Mouse (Mus musculus): ENCODE results near the gene Marc2. TPM values are rescaled to one million over a fixed set of nuclear protein-coding genes. Genes with fewer than 3 reads are reported as not detected.

The Marc2 gene
- polyA plus RNA-seq, 1 experiment: 43.8 TPM

GRCm38 (mm10) chr1:184827175-184827701 lies 19.0 kb downstream of the Marc2 start:
- no peak for TF ChIP-seq POLR2A (IDR thresholded peaks at IDR 0.05; ENCODE audit: borderline replicate concordance, extremely low read depth, insufficient read depth, insufficient read length, poor library complexity, severe bottlenecking)
- no peak for TF ChIP-seq CTCF (IDR thresholded peaks at IDR 0.05; ENCODE audit: borderline replicate concordance, extremely low read depth, insufficient read depth, insufficient read length)
- peak; percentile 51 for DNase-seq (ENCODE audit: low read depth)

- TF ChIP-seq CTCF (IDR thresholded peaks at IDR 0.05; ENCODE audit: borderline replicate concordance, extremely low read depth, insufficient read depth, insufficient read length) (peak; percentile 75; the same call in 1 of the 2 replicates), POLR2A (IDR thresholded peaks at IDR 0.05; ENCODE audit: borderline replicate concordance, extremely low read depth, insufficient read depth, insufficient read length, poor library complexity, severe bottlenecking) (no peak)
- DNase-seq (ENCODE audit: low read depth): peak; percentile 71
Observed at GRCm38 (mm10) chr1:184825093-184825492, 21.2 kb downstream of the Marc2 start.

GRCm38 (mm10) chr1:184824439-184824851 lies 21.8 kb downstream of the Marc2 start:
- peak; percentile 92 for DNase-seq (ENCODE audit: low read depth)
- no peak for TF ChIP-seq POLR2A (IDR thresholded peaks at IDR 0.05; ENCODE audit: borderline replicate concordance, extremely low read depth, insufficient read depth, insufficient read length, poor library complexity, severe bottlenecking)
- peak; percentile 98 for TF ChIP-seq CTCF (IDR thresholded peaks at IDR 0.05; ENCODE audit: borderline replicate concordance, extremely low read depth, insufficient read depth, insufficient read length)

- no peak for TF ChIP-seq POLR2A (IDR thresholded peaks at IDR 0.05; ENCODE audit: borderline replicate concordance, extremely low read depth, insufficient read depth, insufficient read length, poor library complexity, severe bottlenecking)
- no peak for TF ChIP-seq CTCF (IDR thresholded peaks at IDR 0.05; ENCODE audit: borderline replicate concordance, extremely low read depth, insufficient read depth, insufficient read length)
- peak; percentile 72 for DNase-seq (ENCODE audit: low read depth)
Observed at GRCm38 (mm10) chr1:184822678-184823077, 23.6 kb downstream of the Marc2 start.

GRCm38 (mm10) chr1:184817768-184818167 lies 28.5 kb downstream of the Marc2 start:
- TF ChIP-seq CTCF (IDR thresholded peaks at IDR 0.05; ENCODE audit: borderline replicate concordance, extremely low read depth, insufficient read depth, insufficient read length) (peak; percentile 15; the same call in 1 of the 2 replicates), POLR2A (IDR thresholded peaks at IDR 0.05; ENCODE audit: borderline replicate concordance, extremely low read depth, insufficient read depth, insufficient read length, poor library complexity, severe bottlenecking) (no peak)

GRCm38 (mm10) chr1:184811716-184812250 lies 34.5 kb downstream of the Marc2 start:
- no peak for DNase-seq (ENCODE audit: low read depth)
- no peak for TF ChIP-seq CTCF (IDR thresholded peaks at IDR 0.05; ENCODE audit: borderline replicate concordance, extremely low read depth, insufficient read depth, insufficient read length)
- no peak for TF ChIP-seq POLR2A (IDR thresholded peaks at IDR 0.05; ENCODE audit: borderline replicate concordance, extremely low read depth, insufficient read depth, insufficient read length, poor library complexity, severe bottlenecking)

More at GRCm38 (mm10) chr1:184817768-184818167, 28.5 kb downstream of the Marc2 start:
- DNase-seq (ENCODE audit: low read depth): no peak

- no peak for DNase-seq (ENCODE audit: low read depth)
- TF ChIP-seq CTCF (IDR thresholded peaks at IDR 0.05; ENCODE audit: borderline replicate concordance, extremely low read depth, insufficient read depth, insufficient read length) (no peak), POLR2A (IDR thresholded peaks at IDR 0.05; ENCODE audit: borderline replicate concordance, extremely low read depth, insufficient read depth, insufficient read length, poor library complexity, severe bottlenecking) (no peak)
Observed at GRCm38 (mm10) chr1:184810780-184811575, 35.3 kb downstream of the Marc2 start, which contains the start of gene Marc1. TSS of gene Marc1 (minus strand) at chr1:184811313.

- TF ChIP-seq CTCF (IDR thresholded peaks at IDR 0.05; ENCODE audit: borderline replicate concordance, extremely low read depth, insufficient read depth, insufficient read length) (no peak), POLR2A (IDR thresholded peaks at IDR 0.05; ENCODE audit: borderline replicate concordance, extremely low read depth, insufficient read depth, insufficient read length, poor library complexity, severe bottlenecking) (no peak)
Observed at GRCm38 (mm10) chr1:184809578-184810001, 36.7 kb downstream of the Marc2 start.

GRCm38 (mm10) chr1:184808418-184809012 lies 37.7 kb downstream of the Marc2 start:
- no peak for DNase-seq (ENCODE audit: low read depth)
- TF ChIP-seq POLR2A (IDR thresholded peaks at IDR 0.05; ENCODE audit: borderline replicate concordance, extremely low read depth, insufficient read depth, insufficient read length, poor library complexity, severe bottlenecking) (no peak), CTCF (IDR thresholded peaks at IDR 0.05; ENCODE audit: borderline replicate concordance, extremely low read depth, insufficient read depth, insufficient read length) (no peak)

More at GRCm38 (mm10) chr1:184809578-184810001, 36.7 kb downstream of the Marc2 start:
- DNase-seq (ENCODE audit: low read depth): no peak

GRCm38 (mm10) chr1:184807627-184808417 lies 38.4 kb downstream of the Marc2 start:
- DNase-seq (ENCODE audit: low read depth): peak; percentile 23
- TF ChIP-seq POLR2A (IDR thresholded peaks at IDR 0.05; ENCODE audit: borderline replicate concordance, extremely low read depth, insufficient read depth, insufficient read length, poor library complexity, severe bottlenecking) (no peak), CTCF (IDR thresholded peaks at IDR 0.05; ENCODE audit: borderline replicate concordance, extremely low read depth, insufficient read depth, insufficient read length) (no peak)

All from brain, embryonic 14.5 days (tissue).